Mouse (Mus musculus) midbrain, embryonic 10.5 days (tissue): Measurements from ENCODE around the gene Lpcat3. TPM values are rescaled to one million over a fixed set of nuclear protein-coding genes. Genes with fewer than 3 reads are reported as not detected.

Source experiments
- DNase-seq: peaks from one replicate; pipeline ENCODE4 v3.0.0-alpha.2; 2017; ENCODE audit warnings: low spot score
- H3K27ac ChIP-seq: fragments of 300-500 bp; sonication (generic); replicated peaks from 2 replicates; pipeline ENCODE4 v1.5.1; 2016; ENCODE audit warnings: mild to moderate bottlenecking
- H3K27me3 ChIP-seq: fragments of 300-500 bp; sonication (generic); 2 replicates; pipeline ENCODE4 v1.6.1; 2016; ENCODE audit warnings: low read depth, mild to moderate bottlenecking; ENCODE audit not compliant: poor library complexity, severe bottlenecking
- H3K36me3 ChIP-seq: fragments of 300-500 bp; sonication (generic); 2 replicates; pipeline ENCODE4 v1.6.1; 2016; ENCODE audit warnings: mild to moderate bottlenecking, moderate library complexity
- H3K4me1 ChIP-seq: fragments of 300-500 bp; sonication (generic); 2 replicates; pipeline ENCODE4 v1.6.1; 2016
- H3K4me3 ChIP-seq: fragments of 300-500 bp; sonication (generic); 2 replicates; pipeline ENCODE4 v1.5.1; 2016; ENCODE audit warnings: mild to moderate bottlenecking, moderate library complexity
- H3K9me3 ChIP-seq: fragments of 300-500 bp; sonication (generic); replicated peaks from 2 replicates; pipeline ENCODE4 v1.6.1; 2016; ENCODE audit warnings: mild to moderate bottlenecking
- WGBS: fragments of 180-500 bp; shearing (Covaris S2); methylation state at CpG from one replicate; pipeline ENCODE4 v1.1.7; 2016; 5-methylcytosine and 5-hydroxymethylcytosine counted together
- polyA plus RNA-seq: library from polyadenylated mRNA; unstranded; fragments of >200 nt; fragmentation: Nextera tagmentation; extraction: Ambion mirVana; gene quantifications from 2 replicates; pipeline ENCODE4 v1.2.1, GENCODE M21; 2016

Gene Lpcat3
- polyA plus RNA-seq, 1 experiment from 2014 or later, result 38.7 TPM

- Histone ChIP-seq H3K36me3 (peaks cover 50% of the 10 kb centered on the region), H3K27ac (no peak overlapping the region), H3K9me3 (no peaks in the 10 kb centered on the region), H3K27me3 (no peaks in the 10 kb centered on the region), H3K4me1 (peaks cover 31% of the 10 kb centered on the region), H3K4me3 (no peak overlapping the region)
- 81% methylated on average over 13 of the region's 13 CpGs for WGBS
- no peak for DNase-seq
Measured at GRCm38 (mm10) chr6:124717968-124718367, 55.1 kb downstream of the Lpcat3 start.

GRCm38 (mm10) chr6:124718703-124719102, 55.9 kb downstream of the Lpcat3 start:
- H3K36me3 ChIP-seq, result peaks cover 47% of the 10 kb centered on the region
- H3K9me3 ChIP-seq, result no peaks in the 10 kb centered on the region
- peak overlapping the region; percentile 50; the same call in 1 of the 2 replicates for H3K27ac ChIP-seq
- 62% methylated on average over 16 of the region's 16 CpGs for WGBS
- no peak for DNase-seq
- H3K4me3 ChIP-seq, result peak overlapping the region; percentile 3; the same call in 1 of the 2 replicates
- no peaks in the 10 kb centered on the region for H3K27me3 ChIP-seq
- H3K4me1 ChIP-seq, result peaks cover 24% of the 10 kb centered on the region

- Histone ChIP-seq H3K4me3 (no peak overlapping the region), H3K9me3 (no peaks in the 10 kb centered on the region), H3K27me3 (no peaks in the 10 kb centered on the region), H3K36me3 (peaks cover 39% of the 10 kb centered on the region), H3K4me1 (peaks cover 17% of the 10 kb centered on the region), H3K27ac (peak overlapping the region; percentile 50; the same call in 1 of the 2 replicates)
- WGBS, result 76% methylated on average over 7 of the region's 7 CpGs
- no peak for DNase-seq
Measured at GRCm38 (mm10) chr6:124719354-124719978, 56.6 kb downstream of the Lpcat3 start.

- Histone ChIP-seq H3K27ac (no peak overlapping the region; the same call in 1 of the 2 replicates), H3K36me3 (peaks cover 25% of the 10 kb centered on the region), H3K4me1 (peaks cover 12% of the 10 kb centered on the region), H3K27me3 (no peaks in the 10 kb centered on the region), H3K4me3 (no peak overlapping the region), H3K9me3 (no peaks in the 10 kb centered on the region)
- WGBS, result 74% methylated on average over 11 of the region's 11 CpGs
- no peak for DNase-seq
Measured at GRCm38 (mm10) chr6:124720904-124721303, 58.1 kb downstream of the Lpcat3 start.

- WGBS, result 83% methylated on average over 6 of the region's 6 CpGs
- DNase-seq, result no peak
- Histone ChIP-seq H3K27me3 (no peaks in the 10 kb centered on the region), H3K4me3 (no peak overlapping the region), H3K36me3 (peaks cover 4% of the 10 kb centered on the region), H3K27ac (no peak overlapping the region), H3K9me3 (no peaks in the 10 kb centered on the region), H3K4me1 (peaks cover 21% of the 10 kb centered on the region)
Measured at GRCm38 (mm10) chr6:124722876-124723473, 60.1 kb downstream of the Lpcat3 start.

- DNase-seq, result no peak
- Histone ChIP-seq H3K36me3 (no peaks in the 10 kb centered on the region), H3K27ac (no peak overlapping the region), H3K9me3 (no peaks in the 10 kb centered on the region), H3K27me3 (no peaks in the 10 kb centered on the region), H3K4me3 (no peak overlapping the region), H3K4me1 (peaks cover 22% of the 10 kb centered on the region)
- WGBS, result 89% methylated on average over 8 of the region's 8 CpGs
Measured at GRCm38 (mm10) chr6:124723541-124723940, 60.7 kb downstream of the Lpcat3 start.

- Histone ChIP-seq H3K27ac (no peak overlapping the region), H3K4me1 (peaks cover 14% of the 10 kb centered on the region), H3K27me3 (no peaks in the 10 kb centered on the region), H3K9me3 (no peaks in the 10 kb centered on the region), H3K4me3 (no peak overlapping the region), H3K36me3 (no peaks in the 10 kb centered on the region)
- no peak for DNase-seq
- WGBS, result 90% methylated on average over 10 of the region's 10 CpGs
Measured at GRCm38 (mm10) chr6:124724472-124724871, 61.6 kb downstream of the Lpcat3 start.

GRCm38 (mm10) chr6:124728621-124729020, 65.8 kb downstream of the Lpcat3 start:
- H3K36me3 ChIP-seq, result no peaks in the 10 kb centered on the region
- 91% methylated on average over 10 of the region's 10 CpGs for WGBS

GRCm38 (mm10) chr6:124729850-124730705, 67.3 kb downstream of the Lpcat3 start:
- no peaks in the 10 kb centered on the region for H3K27me3 ChIP-seq
- no peaks in the 10 kb centered on the region for H3K36me3 ChIP-seq
- H3K27ac ChIP-seq, result no peak overlapping the region
- H3K9me3 ChIP-seq, result no peaks in the 10 kb centered on the region
- 87% methylated on average over 8 of the region's 8 CpGs for WGBS
- H3K4me3 ChIP-seq, result no peak overlapping the region
- no peak for DNase-seq
- peaks cover 19% of the 10 kb centered on the region for H3K4me1 ChIP-seq

More at GRCm38 (mm10) chr6:124728621-124729020, 65.8 kb downstream of the Lpcat3 start:
- no peaks in the 10 kb centered on the region for H3K9me3 ChIP-seq
- H3K27me3 ChIP-seq, result no peaks in the 10 kb centered on the region
- no peak for DNase-seq
- H3K4me3 ChIP-seq, result no peak overlapping the region
- H3K4me1 ChIP-seq, result peaks cover 19% of the 10 kb centered on the region
- H3K27ac ChIP-seq, result no peak overlapping the region

- Histone ChIP-seq H3K36me3 (no peaks in the 10 kb centered on the region), H3K4me1 (peaks cover 19% of the 10 kb centered on the region), H3K27me3 (no peaks in the 10 kb centered on the region), H3K4me3 (no peak overlapping the region), H3K27ac (no peak overlapping the region), H3K9me3 (no peaks in the 10 kb centered on the region)
- no peak for DNase-seq
- WGBS, result 88% methylated on average over 7 of the region's 7 CpGs
Measured at GRCm38 (mm10) chr6:124731038-124731437, 68.2 kb downstream of the Lpcat3 start.

- H3K4me3 ChIP-seq, result no peak overlapping the region
- DNase-seq, result no peak
- H3K9me3 ChIP-seq, result no peaks in the 10 kb centered on the region
- no peaks in the 10 kb centered on the region for H3K36me3 ChIP-seq
- no peaks in the 10 kb centered on the region for H3K27me3 ChIP-seq
- 51% methylated on average over 19 of the region's 19 CpGs for WGBS
- peak overlapping the region; percentile 53 for H3K27ac ChIP-seq
- H3K4me1 ChIP-seq, result peaks cover 13% of the 10 kb centered on the region
Measured at GRCm38 (mm10) chr6:124732476-124733370, 69.9 kb downstream of the Lpcat3 start.

- WGBS, result 91% methylated on average over 3 of the region's 3 CpGs
Measured at GRCm38 (mm10) chr6:124734417-124734816, 71.6 kb downstream of the Lpcat3 start.

More at GRCm38 (mm10) chr6:124734417-124734816, 71.6 kb downstream of the Lpcat3 start:
- Histone ChIP-seq H3K4me1 (peaks cover 26% of the 10 kb centered on the region), H3K36me3 (peaks cover 9% of the 10 kb centered on the region), H3K9me3 (no peaks in the 10 kb centered on the region), H3K27ac (no peak overlapping the region), H3K4me3 (no peak overlapping the region), H3K27me3 (no peaks in the 10 kb centered on the region)
- no peak for DNase-seq
